Mouse (Mus musculus) midbrain, postnatal 0 days (tissue): ENCODE measurements around the gene Lmtk2. TPM values are rescaled to one million over a fixed set of nuclear protein-coding genes. Genes with fewer than 3 reads are reported as not detected.

Experiments
- ATAC-seq: fragments of 200-750 bp; cut with Nextera tagmentation; 2 replicates; pipeline ENCODE4 v1.8.0; 2017; ENCODE audit warnings: moderate number of reproducible peaks, mild to moderate bottlenecking, moderate TSS enrichment, moderate library complexity; ENCODE audit not compliant: low FRiP score
- DNase-seq: peaks from one replicate; pipeline ENCODE4 v3.0.0-alpha.2; 2015; ENCODE audit warnings: low spot score
- H3K27ac ChIP-seq: fragments of 300-500 bp; sonication (generic); 2 replicates; pipeline ENCODE4 v1.5.1; 2014; ENCODE audit warnings: low read depth, mild to moderate bottlenecking, low read length, mixed read lengths
- H3K27me3 ChIP-seq: fragments of 300-500 bp; sonication (generic); 2 replicates; pipeline ENCODE4 v1.6.1; 2014; ENCODE audit warnings: low read length, control low read depth, mixed read lengths; ENCODE audit not compliant: insufficient read depth
- H3K36me3 ChIP-seq: fragments of 300-500 bp; sonication (generic); 2 replicates; pipeline ENCODE4 v1.6.1; 2014; ENCODE audit warnings: low read length, control low read depth, mixed read lengths; ENCODE audit not compliant: insufficient read depth
- H3K4me1 ChIP-seq: fragments of 300-500 bp; sonication (generic); 2 replicates; pipeline ENCODE4 v1.6.1; 2014; ENCODE audit warnings: mild to moderate bottlenecking, control low read depth, antibody characterized with exemption, low read length, mixed read lengths; ENCODE audit not compliant: insufficient read depth
- H3K4me2 ChIP-seq: fragments of 300-500 bp; sonication (generic); 2 replicates; pipeline ENCODE4 v1.6.1; 2014; ENCODE audit warnings: low read depth, mild to moderate bottlenecking, low read length, mixed read lengths; ENCODE audit not compliant: poor library complexity, severe bottlenecking
- H3K4me3 ChIP-seq: fragments of 300-500 bp; sonication (generic); 2 replicates; pipeline ENCODE4 v1.5.1; 2014; ENCODE audit warnings: low read depth, mild to moderate bottlenecking, low read length, moderate library complexity
- H3K9ac ChIP-seq: fragments of 300-500 bp; sonication (generic); replicated peaks from 2 replicates; pipeline ENCODE4 v1.6.1; 2014; ENCODE audit warnings: mild to moderate bottlenecking, low read length, moderate library complexity, mixed read lengths; ENCODE audit not compliant: poor library complexity, severe bottlenecking
- H3K9me3 ChIP-seq: fragments of 300-500 bp; sonication (generic); 2 replicates; pipeline ENCODE4 v1.6.1; 2016; ENCODE audit warnings: low read length, control low read depth
- CTCF ChIP-seq: IDR thresholded peaks from 2 replicates; pipeline ENCODE4 v1.5.1; 2016; ENCODE audit warnings: antibody characterized with exemption, mild to moderate bottlenecking
- WGBS: fragments of 180-500 bp; shearing (Covaris S2); extraction: QIAGEN DNeasy Blood & Tissue Kit; methylation state at CpG from one replicate; pipeline ENCODE4 v1.1.7; 2014; 5-methylcytosine and 5-hydroxymethylcytosine counted together
- polyA plus RNA-seq: library from polyadenylated mRNA; unstranded; fragments of >200 nt; fragmentation: Nextera tagmentation; extraction: Ambion mirVana; gene quantifications from 2 replicates; pipeline ENCODE4 v1.2.1, GENCODE M21; 2015
- total RNA-seq: library from RNA; depleted of rRNA; stranded (reverse); fragments of >200 nt; gene quantifications from 2 replicates; pipeline ENCODE4 v1.2.3, GENCODE M21; 2014; rRNA removed

Lmtk2 gene
- total and polyA plus RNA-seq, 2 experiments from 2014 or later = 7.3 to 69.9 TPM

DNA sequence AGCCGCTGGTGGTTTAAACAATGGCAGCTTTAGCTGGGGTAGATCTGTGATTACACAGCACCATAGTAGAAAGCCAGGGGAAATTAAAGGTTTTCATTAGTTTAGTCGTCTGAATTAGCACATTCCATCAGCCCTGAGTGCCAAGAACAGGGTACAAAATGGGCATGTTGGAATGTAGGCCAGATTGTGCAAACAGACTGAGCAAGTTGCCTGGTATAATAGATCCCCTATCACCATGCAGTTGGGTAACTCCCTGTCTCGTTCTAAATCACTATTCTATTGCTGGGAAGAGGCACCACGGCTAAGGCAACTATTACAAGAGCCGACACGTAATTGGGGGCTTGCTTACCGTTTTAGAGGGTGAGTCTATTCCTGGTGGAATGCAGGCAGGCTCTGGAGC, 134.5 kb downstream of the Lmtk2 start:
- H3K27ac ChIP-seq = no peak overlapping the region
- H3K4me2 ChIP-seq = no peak overlapping the region
- no peak for DNase-seq
- no peaks in the 10 kb centered on the region for H3K36me3 ChIP-seq
- H3K4me3 ChIP-seq = no peak overlapping the region
- TF ChIP-seq CTCF = no peak
- 84% methylated on average over 7 of the region's 7 CpGs for WGBS
- ATAC-seq = no peak
- no peaks in the 10 kb centered on the region for H3K27me3 ChIP-seq
- no peaks in the 10 kb centered on the region for H3K4me1 ChIP-seq
- H3K9ac ChIP-seq = no peak overlapping the region
- no peaks in the 10 kb centered on the region for H3K9me3 ChIP-seq

Other genes with a start within 250 kb of the Lmtk2 start
- gene Ankrd61, start 202.8 kb upstream of the Lmtk2 start, total RNA-seq = not detected in 2 replicates
- 0.21 and 0.26 TPM in 2 replicates for gene Ankrd61, start 202.8 kb upstream of the Lmtk2 start, polyA plus RNA-seq
- gene Aimp2, start 190.6 kb upstream of the Lmtk2 start, total RNA-seq = 52.9 and 64.0 TPM in 2 replicates
- gene Aimp2, start 190.6 kb upstream of the Lmtk2 start, polyA plus RNA-seq = 68.4 and 74.7 TPM in 2 replicates
- gene Pms2, start 190.5 kb upstream of the Lmtk2 start, total RNA-seq = 14.0 and 20.2 TPM in 2 replicates
- 20.2 and 24.8 TPM in 2 replicates for gene Pms2, start 190.5 kb upstream of the Lmtk2 start, polyA plus RNA-seq
- 0.76 TPM in 1 of 2 replicates, not detected in the other for gene Gm42421, start 172.3 kb upstream of the Lmtk2 start, total RNA-seq
- 1.1 and 2.4 TPM in 2 replicates for gene Gm42421, start 172.3 kb upstream of the Lmtk2 start, polyA plus RNA-seq
- 4.1 and 5.8 TPM in 2 replicates for gene Rsph10b, start 167.4 kb upstream of the Lmtk2 start, total RNA-seq
- gene Rsph10b, start 167.4 kb upstream of the Lmtk2 start, polyA plus RNA-seq = 4.2 and 6.8 TPM in 2 replicates
- 46.9 and 72.6 TPM in 2 replicates for gene Ccz1, start 85.6 kb upstream of the Lmtk2 start, total RNA-seq
- 69.3 and 70.3 TPM in 2 replicates for gene Ccz1, start 85.6 kb upstream of the Lmtk2 start, polyA plus RNA-seq
- gene Ocm, start 73.8 kb upstream of the Lmtk2 start, total RNA-seq = not detected in 2 replicates
- gene Ocm, start 73.8 kb upstream of the Lmtk2 start, polyA plus RNA-seq = 0.25 and 0.43 TPM in 2 replicates
- 0.09 TPM in 1 of 2 replicates, not detected in the other for gene Bhlha15, start 89.8 kb downstream of the Lmtk2 start, total RNA-seq
- gene Bhlha15, start 89.8 kb downstream of the Lmtk2 start, polyA plus RNA-seq = 0.06 and 0.09 TPM in 2 replicates
- gene Tecpr1, start 123.2 kb downstream of the Lmtk2 start, total RNA-seq = 65.4 and 68.4 TPM in 2 replicates
- 36.0 and 37.3 TPM in 2 replicates for gene Tecpr1, start 123.2 kb downstream of the Lmtk2 start, polyA plus RNA-seq
- gene Bri3, start 144.0 kb downstream of the Lmtk2 start, total RNA-seq = 11.0 and 19.4 TPM in 2 replicates
- gene Bri3, start 144.0 kb downstream of the Lmtk2 start, polyA plus RNA-seq = 116 and 124 TPM in 2 replicates